Mouse (Mus musculus) kidney, postnatal 25 days (tissue): ENCODE measurements at regions not wholly inside any gene's neighbourhood (a gene's known extent, or its start where the extent isn't known, plus 50 kb on each side); places are given as distances from the start of the nearest gene placed in this dataset.

Experiments
- DNase-seq, 2 experiments: peaks; one replicate each; pipeline ENCODE4 v3.0.0; 2021; ENCODE audit warnings: mixed read lengths in 2 of 2

GRCm38 (mm10) chr9:61144685-61145318 is 227.4 kb upstream of the Tle3 start:
- no peak for DNase-seq

- no peak for DNase-seq
These were observed 226.4 kb upstream of the Tle3 start for GRCm38 (mm10) chr9:61145738-61146137.

GRCm38 (mm10) chr9:61151201-61151600 is 221.0 kb upstream of the Tle3 start:
- no peak for DNase-seq

GRCm38 (mm10) chr9:61151901-61152337 is 220.2 kb upstream of the Tle3 start:
- DNase-seq, result peak; percentile 60 to 65

- DNase-seq, result no peak
These were observed 217.4 kb upstream of the Tle3 start for GRCm38 (mm10) chr9:61154721-61155120.

- no peak for DNase-seq
These were observed 216.3 kb upstream of the Tle3 start for GRCm38 (mm10) chr9:61155851-61156250.

GRCm38 (mm10) chr9:61158192-61158770 is 213.9 kb upstream of the Tle3 start:
- peak in 1 of 2 experiments; percentile 54 for DNase-seq

GRCm38 (mm10) chr9:61159159-61159558 is 213.0 kb upstream of the Tle3 start:
- no peak for DNase-seq

DNA sequence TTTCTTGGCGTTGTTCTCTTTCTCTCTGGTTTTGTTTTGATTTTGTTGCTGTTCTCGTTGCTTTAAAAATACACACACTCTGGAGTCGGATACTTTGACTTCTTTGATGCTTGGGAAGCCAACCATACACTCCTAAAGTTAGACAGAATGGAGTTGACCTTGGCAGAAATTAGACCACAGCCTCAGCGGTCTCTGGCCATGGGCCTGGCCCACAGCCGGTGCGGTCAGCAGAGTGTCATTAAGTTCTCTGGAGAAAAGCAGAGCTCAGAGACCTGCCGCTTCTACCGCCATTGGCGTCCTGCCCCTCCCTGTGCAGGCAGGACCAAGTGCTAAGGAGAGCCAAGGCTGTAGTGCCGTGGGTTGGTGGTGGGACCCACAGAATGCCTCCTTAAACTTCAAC is 212.6 kb upstream of the Tle3 start:
- peak; percentile 57 to 74 for DNase-seq

GRCm38 (mm10) chr9:61162884-61163283 is 209.3 kb upstream of the Tle3 start:
- DNase-seq, result no peak

- peak in 1 of 2 experiments; percentile 45 for DNase-seq
These were observed 208.4 kb upstream of the Tle3 start for GRCm38 (mm10) chr9:61163671-61164288.

DNA sequence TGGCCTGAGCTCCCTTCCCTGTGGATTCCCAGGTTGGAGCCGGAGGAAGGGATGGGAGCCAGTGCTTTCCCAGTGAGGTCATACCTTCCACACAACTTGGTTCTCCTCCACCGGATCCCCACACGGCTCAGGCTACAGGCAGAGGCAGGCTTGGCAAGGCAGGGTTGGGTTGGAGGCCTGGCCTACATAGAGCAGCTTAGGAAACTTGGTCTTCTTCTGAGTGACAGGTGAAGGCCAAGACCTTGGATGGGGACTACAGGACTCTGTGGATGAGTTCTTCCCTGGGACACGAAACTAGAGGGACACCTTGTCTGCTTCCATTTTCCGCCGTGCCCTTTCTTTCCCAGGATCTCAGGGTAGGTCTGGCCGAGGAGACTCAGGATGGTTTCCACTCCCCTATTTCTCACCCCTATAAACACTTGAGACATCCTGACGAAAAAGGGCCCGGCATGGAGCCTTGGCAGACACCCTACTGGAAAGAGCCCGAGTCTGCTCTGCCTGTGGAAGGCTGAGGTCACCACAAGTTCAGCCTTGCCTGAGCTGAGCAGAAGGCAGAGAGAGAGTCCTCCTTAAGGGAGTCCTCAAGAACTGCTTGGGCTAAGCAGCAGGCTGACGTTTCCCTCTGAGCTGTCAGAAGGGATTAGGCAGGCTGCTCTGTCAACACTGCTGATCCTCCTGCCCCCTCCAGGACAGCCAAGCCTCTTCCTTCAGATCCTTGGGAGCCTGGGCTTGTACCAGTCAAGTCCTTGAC is 207.5 kb upstream of the Tle3 start:
- DNase-seq, result peak; percentile 9 to 58

GRCm38 (mm10) chr9:61166115-61166514 is 206.1 kb upstream of the Tle3 start:
- no peak for DNase-seq

DNA sequence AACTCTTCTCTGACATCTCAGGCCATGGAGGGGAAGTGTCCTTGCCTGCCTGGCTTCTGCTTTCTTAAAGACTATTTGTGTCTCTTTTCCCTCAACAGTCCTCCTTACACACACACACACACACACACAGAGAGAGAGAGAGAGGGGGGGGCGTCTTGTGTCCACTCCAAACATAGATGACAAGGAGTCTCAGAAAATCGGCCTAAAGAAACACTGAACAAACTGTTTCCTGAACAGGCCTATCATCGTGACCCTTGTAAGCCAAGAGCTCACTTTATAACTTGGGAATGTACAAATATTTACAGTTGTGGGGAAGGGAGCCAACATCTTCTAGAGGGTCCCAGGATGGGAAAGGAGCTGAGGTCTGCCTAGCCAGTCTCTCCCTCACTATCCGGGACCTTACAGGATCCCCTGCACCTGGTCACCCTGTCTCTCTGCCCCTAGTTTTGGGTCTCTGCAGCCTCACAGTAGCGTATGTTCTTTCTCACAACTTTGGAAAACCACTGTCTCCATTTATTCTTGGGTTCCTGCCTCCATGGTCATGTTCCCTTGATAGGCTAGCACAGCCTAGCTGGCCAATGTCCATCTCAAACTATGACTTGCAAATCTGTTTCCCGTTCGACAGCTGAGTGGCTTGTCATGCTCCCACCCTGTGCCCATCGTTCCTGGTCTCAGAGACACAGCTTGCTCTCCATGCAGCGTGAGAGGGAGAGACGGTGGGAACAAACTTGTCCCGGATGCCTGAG is 204.9 kb upstream of the Tle3 start:
- no peak for DNase-seq

- DNase-seq, result no peak
These were observed 203.2 kb upstream of the Tle3 start for GRCm38 (mm10) chr9:61168931-61169330.

DNA sequence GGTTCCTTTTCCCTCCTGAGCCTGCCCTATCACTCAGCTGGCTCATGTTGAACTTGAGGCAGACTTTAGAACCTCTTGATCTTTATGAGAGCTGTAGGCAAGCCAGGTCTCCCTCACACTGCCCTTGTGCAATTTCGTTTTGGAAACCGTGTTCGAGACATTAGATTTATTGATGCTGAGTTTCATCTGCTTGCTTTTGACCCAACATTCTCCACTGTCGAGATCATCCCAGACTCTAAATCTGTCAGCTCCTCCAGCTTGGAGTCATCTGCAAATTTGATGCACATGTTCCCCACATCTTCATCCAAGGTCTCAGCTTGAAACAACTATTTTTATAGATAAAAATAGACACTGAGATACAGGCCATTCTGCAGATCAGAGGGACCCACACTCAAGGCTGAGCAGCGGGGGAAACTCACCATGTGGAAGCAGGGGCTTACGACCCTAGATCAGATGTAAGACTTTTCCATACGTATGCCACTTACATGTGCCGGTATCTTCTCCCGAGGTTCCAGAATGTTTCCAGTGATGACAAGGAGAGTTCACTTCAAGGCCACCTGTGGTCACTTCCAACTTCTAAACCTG is 202.6 kb upstream of the Tle3 start:
- no peak for DNase-seq

DNA sequence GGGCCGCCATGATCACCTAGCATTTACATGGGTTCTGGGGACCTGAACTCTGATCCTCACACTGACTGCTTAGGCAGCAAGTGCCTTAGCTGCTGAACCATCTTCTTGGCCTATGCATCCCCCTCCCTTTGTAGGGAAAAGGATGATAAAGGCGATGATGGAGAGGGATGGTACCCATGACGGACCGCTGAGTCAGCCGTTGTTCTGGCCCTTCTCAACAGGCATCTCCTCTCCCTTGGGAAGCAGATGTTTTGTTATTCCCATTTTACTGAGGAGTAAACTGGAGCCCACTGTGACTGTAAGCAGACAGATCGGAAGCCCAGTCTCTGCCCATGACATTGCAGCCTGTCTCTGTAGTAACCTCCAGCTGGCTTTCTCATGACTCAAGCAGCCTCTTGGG is 201.2 kb upstream of the Tle3 start:
- no peak for DNase-seq

DNA sequence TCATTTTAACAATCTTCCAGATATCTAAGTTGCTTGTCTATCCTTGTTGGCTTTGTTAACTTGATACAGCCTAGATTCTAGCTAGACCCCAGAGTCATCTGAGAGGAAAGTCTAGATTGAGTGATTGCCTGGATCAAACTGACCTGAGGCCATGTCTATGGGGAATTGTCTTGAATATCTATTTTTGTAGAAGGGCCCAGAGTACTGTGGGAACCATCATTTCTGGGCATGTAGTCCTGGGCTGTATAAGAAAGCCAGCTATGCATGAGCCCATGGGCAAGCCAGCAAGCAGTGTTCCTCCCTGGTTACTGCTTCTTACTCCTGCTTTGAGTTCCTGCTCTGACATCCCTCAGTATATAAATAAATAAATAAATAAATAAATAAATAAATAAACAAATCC is 199.7 kb upstream of the Tle3 start:
- DNase-seq, result no peak

GRCm38 (mm10) chr9:61173548-61173947 is 198.6 kb upstream of the Tle3 start:
- no peak for DNase-seq

GRCm38 (mm10) chr9:61175381-61175780 is 196.8 kb upstream of the Tle3 start:
- no peak for DNase-seq

DNA sequence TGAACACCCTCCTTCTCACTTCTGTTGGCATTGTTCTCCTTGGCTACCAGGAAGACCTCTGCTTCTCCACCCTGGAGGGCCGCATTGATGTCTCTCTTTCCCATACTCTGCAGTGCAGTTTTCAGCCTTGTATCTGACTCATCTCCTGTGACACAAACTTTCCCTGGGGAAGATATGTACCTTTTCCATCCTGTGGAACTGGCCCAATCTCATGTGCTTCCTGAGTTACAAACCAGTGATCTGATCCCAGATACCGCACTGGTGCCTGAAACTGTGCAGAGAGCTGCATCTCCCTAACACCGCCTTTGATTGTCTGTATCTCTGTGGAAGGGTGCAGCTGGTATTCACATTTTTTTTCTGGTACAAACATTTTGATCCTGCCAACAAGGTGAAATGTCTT is 195.3 kb upstream of the Tle3 start:
- no peak for DNase-seq
